Mouse (Mus musculus) frontal cortex, adult 2 months (tissue): ENCODE results near the gene Gm49027. TPM values are rescaled to one million over a fixed set of nuclear protein-coding genes. Genes with fewer than 3 reads are reported as not detected.
A peak's percentile ranks its signal among the peaks of the same experiment; 100 is the strongest.

Experiments used
- DNase-seq, 2 experiments: peaks; one replicate each; pipeline ENCODE4 v3.0.0; 2022; ENCODE audit warnings: low spot score in 1 of 2; ENCODE audit errors: extremely low spot score in 1 of 2
- polyA plus RNA-seq: library from polyadenylated mRNA; depleted of rRNA; stranded (reverse); fragments of >200 nt; gene quantifications from 2 replicates; pipeline ENCODE4 v1.2.3, GENCODE M21; 2012; rRNA removed

Gene Gm49027
- polyA plus RNA-seq, 1 experiment, result 13.0 TPM

GRCm38 (mm10) chr5:123507936-123508723, 17.2 kb downstream of the Gm49027 start:
- peak; percentile 55 to 81 for DNase-seq

- DNase-seq, result no peak
These were observed 23.3 kb downstream of the Gm49027 start for GRCm38 (mm10) chr5:123501973-123502372.

- peak in 1 of 2 experiments; percentile 69 for DNase-seq
These were observed 25.6 kb downstream of the Gm49027 start for GRCm38 (mm10) chr5:123499717-123500116.

GRCm38 (mm10) chr5:123489935-123490334, 35.4 kb downstream of the Gm49027 start:
- DNase-seq, result no peak

GRCm38 (mm10) chr5:123489112-123489785, 36.0 kb downstream of the Gm49027 start, which contains the start of the genes Lrrc43 and Il31:
TSS of gene Lrrc43 (plus strand) at chr5:123489305.
TSS of gene Il31 (minus strand) at chr5:123489489.
- no peak for DNase-seq

- DNase-seq, result no peak
These were observed 37.5 kb downstream of the Gm49027 start for GRCm38 (mm10) chr5:123487659-123488395.

GRCm38 (mm10) chr5:123473817-123474216, 51.5 kb downstream of the Gm49027 start:
- DNase-seq, result peak in 1 of 2 experiments; percentile 3

GRCm38 (mm10) chr5:123470784-123471400, 54.4 kb downstream of the Gm49027 start:
- DNase-seq, result no peak

- no peak for DNase-seq
These were observed 60.6 kb downstream of the Gm49027 start for GRCm38 (mm10) chr5:123464638-123465037.

Other genes starting within 250 kb of the Gm49027 start
- gene Bcl7a, start 181.7 kb downstream of the Gm49027 start, polyA plus RNA-seq, result 37.0 and 40.7 TPM in 2 replicates
- 18.5 and 19.4 TPM in 2 replicates for gene Mlxip, start 130.7 kb downstream of the Gm49027 start, polyA plus RNA-seq
- 0.65 and 0.90 TPM in 2 replicates for gene Lrrc43, start 36.2 kb downstream of the Gm49027 start, polyA plus RNA-seq
- not detected in 2 replicates for gene Il31, start 36.0 kb downstream of the Gm49027 start, polyA plus RNA-seq
- 0.97 and 1.4 TPM in 2 replicates for gene B3gnt4, start 15.0 kb downstream of the Gm49027 start, polyA plus RNA-seq
- 81.5 and 87.4 TPM in 2 replicates for gene Diablo, start 1.3 kb downstream of the Gm49027 start, polyA plus RNA-seq
- gene Vps33a, start 47.5 kb upstream of the Gm49027 start, polyA plus RNA-seq, result 50.9 and 56.4 TPM in 2 replicates
- 85.6 and 88.1 TPM in 2 replicates for gene Clip1, start 159.1 kb upstream of the Gm49027 start, polyA plus RNA-seq
- 56.0 and 61.6 TPM in 2 replicates for gene Zcchc8, start 195.6 kb upstream of the Gm49027 start, polyA plus RNA-seq
- gene Rsrc2, start 223.9 kb upstream of the Gm49027 start, polyA plus RNA-seq, result 105 and 129 TPM in 2 replicates
- 0.60 and 0.78 TPM in 2 replicates for gene Kntc1, start 224.2 kb upstream of the Gm49027 start, polyA plus RNA-seq